In genomic region chr11:6388126-6388725, GRCm38 (mm10) we compare ENCODE assay signal across 8 mouse cellular contexts. TPM values are rescaled to one million over a fixed set of nuclear protein-coding genes. Genes with fewer than 3 reads are reported as not detected.
DNase-seq lines count a peak whose midpoint lies in the region; ATAC-seq and TF ChIP-seq lines count a peak whose summit lies in the region.

No protein-coding gene starts in this region.

- no peaks in the 10 kb centered on the region for H3K9me3 ChIP-seq in liver, embryonic 11.5 days (ENCODE audit: control insufficient read depth, low read length)

- H3K27me3 ChIP-seq in testis, adult 2 months (ENCODE audit: control insufficient read depth, insufficient read depth, low read length) = no peaks in the 10 kb centered on the region
- H3K27me3 ChIP-seq in liver, embryonic 11.5 days (replicated peaks; ENCODE audit: control insufficient read depth, insufficient read depth, low read length) = no peaks in the 10 kb centered on the region

- WGBS in liver, embryonic 11.5 days = 89% methylated on average over 6 of the region's 6 CpGs

- H3K9ac ChIP-seq in liver, embryonic 11.5 days (ENCODE audit: low read depth, low read length) = peak overlapping the region; percentile 77

- H3K36me3 ChIP-seq in testis, adult 2 months (ENCODE audit: control insufficient read depth, insufficient read depth, low read length) = no peaks in the 10 kb centered on the region; the same call in 1 of the 2 replicates
- peaks cover 9% of the 10 kb centered on the region; the same call in 1 of the 2 replicates for H3K36me3 ChIP-seq in liver, embryonic 11.5 days (ENCODE audit: control insufficient read depth, insufficient read depth, low read length)

- peak overlapping the region; percentile 97 for H3K27ac ChIP-seq in testis, adult 2 months (ENCODE audit: control insufficient read depth, insufficient read depth, low read depth, low read length)
- H3K27ac ChIP-seq in liver, embryonic 11.5 days (ENCODE audit: low read depth, low read length) = peak overlapping the region; percentile 96

- peak overlapping the region; percentile 91 for H3K4me2 ChIP-seq in liver, embryonic 11.5 days

- H3K4me1 ChIP-seq in testis, adult 2 months (ENCODE audit: control insufficient read depth, insufficient read depth, low read length) = peaks cover 3% of the 10 kb centered on the region; the same call in 1 of the 2 replicates
- H3K4me1 ChIP-seq in liver, embryonic 11.5 days (replicated peaks; ENCODE audit: control insufficient read depth, insufficient read depth, low read length) = peaks cover 27% of the 10 kb centered on the region

- DNase-seq in cerebellum, adult 9-11 months = peak; percentile 53
- no peak for DNase-seq in cerebellum, adult 8-10 months
- DNase-seq in testis, postnatal 14 days (ENCODE audit: low spot score) = no peak
- DNase-seq in liver, embryonic 11.5 days (ENCODE audit: low spot score) = no peak
- no peak for DNase-seq in right cerebral cortex, postnatal 4 days
- DNase-seq in right cerebral cortex, adult 18-20 months = no peak

- peak overlapping the region; percentile 99 for H3K4me3 ChIP-seq in testis, adult 2 months (ENCODE audit: control insufficient read depth, low read depth, low read length)
- H3K4me3 ChIP-seq in liver, embryonic 11.5 days (ENCODE audit: low read depth, low read length) = peak overlapping the region; percentile 86

- no peak for TF ChIP-seq POLR2A in testis, adult 2 months (IDR thresholded peaks at IDR 0.05; ENCODE audit: control insufficient read depth, low read depth, low read length)

- no peak for TF ChIP-seq CTCF in testis, adult 2 months (IDR thresholded peaks at IDR 0.05; ENCODE audit: control insufficient read depth, insufficient read depth, insufficient replicate concordance, low read depth, low read length)

- ATAC-seq in liver, embryonic 11.5 days (replicated peaks; ENCODE audit: low FRiP score) = no peak
- no peak for ATAC-seq in activated CD4-positive, CD25-positive, alpha-beta regulatory T cell, adult 4 months

RNA-seq across cellular contexts. Expression of gene Zmiz2, which starts 0.6 kb away (rescaled TPM):
- 159 and 160 TPM in 2 replicates for polyA plus RNA-seq in testis, adult 2 months (2012; rRNA removed)
- polyA plus RNA-seq in liver, embryonic 11.5 days (2014; fragmentation: Nextera tagmentation; extraction: Ambion mirVana) = 11.5 and 12.7 TPM in 2 replicates
- polyA plus RNA-seq in activated CD4-positive, CD25-positive, alpha-beta regulatory T cell, adult 4 months (2017; shearing (Covaris generic)) = 10 to 100 TPM; 42.3 to 51.7 TPM

RNA-seq across cellular contexts. Expression of gene Ppia, which starts 27.0 kb away (rescaled TPM):
- polyA plus RNA-seq in testis, adult 2 months (2012; rRNA removed) = 609 and 709 TPM in 2 replicates
- polyA plus RNA-seq in liver, embryonic 11.5 days (2014; fragmentation: Nextera tagmentation; extraction: Ambion mirVana) = 5,363 and 5,401 TPM in 2 replicates
- 1,000 to 10,000 TPM; 2,979 to 3,385 TPM for polyA plus RNA-seq in activated CD4-positive, CD25-positive, alpha-beta regulatory T cell, adult 4 months (2017; shearing (Covaris generic))

RNA-seq across cellular contexts. Expression of gene H2afv, which starts 56.0 kb away (rescaled TPM):
- 26.2 and 30.5 TPM in 2 replicates for polyA plus RNA-seq in testis, adult 2 months (2012; rRNA removed)
- polyA plus RNA-seq in liver, embryonic 11.5 days (2014; fragmentation: Nextera tagmentation; extraction: Ambion mirVana) = 242 and 254 TPM in 2 replicates
- 100 to 1,000 TPM; 207 to 221 TPM for polyA plus RNA-seq in activated CD4-positive, CD25-positive, alpha-beta regulatory T cell, adult 4 months (2017; shearing (Covaris generic))
